Mouse (Mus musculus): ENCODE data around the gene Npc1l1. TPM values are rescaled to one million over a fixed set of nuclear protein-coding genes. Genes with fewer than 3 reads are reported as not detected.

Gene Npc1l1
- polyA plus RNA-seq, 1 experiment from 2014 or later = 26.5 TPM

Other genes starting within 250 kb of the Npc1l1 start
- gene Camk2b, start 163.8 kb downstream of the Npc1l1 start, polyA plus RNA-seq (2015; fragmentation: Nextera tagmentation; extraction: Ambion mirVana) = 5.8 and 6.8 TPM in 2 replicates
- 0.45 and 0.62 TPM in 2 replicates for gene A730071L15Rik, start 30.1 kb downstream of the Npc1l1 start, polyA plus RNA-seq (2015; fragmentation: Nextera tagmentation; extraction: Ambion mirVana)
- 28.4 and 33.3 TPM in 2 replicates for gene Nudcd3, start 29.7 kb downstream of the Npc1l1 start, polyA plus RNA-seq (2015; fragmentation: Nextera tagmentation; extraction: Ambion mirVana)
- gene Ddx56, start 37.6 kb upstream of the Npc1l1 start, polyA plus RNA-seq (2015; fragmentation: Nextera tagmentation; extraction: Ambion mirVana) = 100 and 110 TPM in 2 replicates
- gene Tmed4, start 44.7 kb upstream of the Npc1l1 start, polyA plus RNA-seq (2015; fragmentation: Nextera tagmentation; extraction: Ambion mirVana) = 165 and 177 TPM in 2 replicates
- gene Ogdh, start 61.5 kb upstream of the Npc1l1 start, polyA plus RNA-seq (2015; fragmentation: Nextera tagmentation; extraction: Ambion mirVana) = 171 and 189 TPM in 2 replicates
- gene Zmiz2, start 158.9 kb upstream of the Npc1l1 start, polyA plus RNA-seq (2015; fragmentation: Nextera tagmentation; extraction: Ambion mirVana) = 9.2 and 9.3 TPM in 2 replicates
- gene Ppia, start 185.3 kb upstream of the Npc1l1 start, polyA plus RNA-seq (2015; fragmentation: Nextera tagmentation; extraction: Ambion mirVana) = 5,222 and 5,444 TPM in 2 replicates
- gene H2afv, start 214.3 kb upstream of the Npc1l1 start, polyA plus RNA-seq (2015; fragmentation: Nextera tagmentation; extraction: Ambion mirVana) = 393 and 415 TPM in 2 replicates
- 24.6 and 24.8 TPM in 2 replicates for gene Purb, start 245.8 kb upstream of the Npc1l1 start, polyA plus RNA-seq (2015; fragmentation: Nextera tagmentation; extraction: Ambion mirVana)